Mouse (Mus musculus): ENCODE results near the gene Large1. TPM values are rescaled to one million over a fixed set of nuclear protein-coding genes. Genes with fewer than 3 reads are reported as not detected.

Large1 gene
- polyA plus RNA-seq (2015; fragmentation: Illumina TruSeq; extraction: RNeasy Lipid Tissue Mini Kit (QIAGEN cat#74804); ENCODE audit: insufficient read depth, low replicate concordance): 5.3 TPM

GRCm38 (mm10) chr8:73353108-73353793 lies at the start of gene Large1:
Gene Large1 (minus strand): TSS chr8:73353540.

Measured in spleen, adult 10 weeks (tissue).